Mouse (Mus musculus) B cell, adult 2 months (primary cell): ENCODE measurements around the gene Cops9.

Experiments
- DNase-seq, 2 experiments: peaks; one replicate each; pipeline ENCODE4 v3.0.0; 2022

The Cops9 gene

GRCm38 (mm10) chr1:92641514-92642272, at the start of gene Cops9:
Gene Cops9, minus strand, starts transcription at chr1:92641985.
- peak; percentile 87 to 88 for DNase-seq

- DNase-seq = no peak
Observed at GRCm38 (mm10) chr1:92691166-92691844, 49.5 kb upstream of the Cops9 start.

- DNase-seq = no peak
Observed at GRCm38 (mm10) chr1:92686994-92687393, 45.2 kb upstream of the Cops9 start.

GRCm38 (mm10) chr1:92683151-92683550, 41.4 kb upstream of the Cops9 start:
- DNase-seq = no peak

GRCm38 (mm10) chr1:92680668-92681603, 39.2 kb upstream of the Cops9 start:
- DNase-seq = no peak

GRCm38 (mm10) chr1:92678757-92679156, 37.0 kb upstream of the Cops9 start:
- no peak for DNase-seq

- DNase-seq = no peak
Observed at GRCm38 (mm10) chr1:92676676-92676975, 34.8 kb upstream of the Cops9 start.

GRCm38 (mm10) chr1:92675932-92676675, 34.3 kb upstream of the Cops9 start:
- no peak for DNase-seq

- no peak for DNase-seq
Observed at GRCm38 (mm10) chr1:92673258-92673782, 31.5 kb upstream of the Cops9 start.

- DNase-seq = no peak
Observed at GRCm38 (mm10) chr1:92671326-92671725, 29.5 kb upstream of the Cops9 start.

GRCm38 (mm10) chr1:92669430-92669829, 27.6 kb upstream of the Cops9 start:
- no peak for DNase-seq

GRCm38 (mm10) chr1:92667106-92667505, 25.3 kb upstream of the Cops9 start:
- DNase-seq = no peak

- DNase-seq = no peak
Observed at GRCm38 (mm10) chr1:92659392-92659791, 17.6 kb upstream of the Cops9 start.

GRCm38 (mm10) chr1:92657025-92657820, 15.4 kb upstream of the Cops9 start:
- no peak for DNase-seq

GRCm38 (mm10) chr1:92654676-92655075, 12.9 kb upstream of the Cops9 start:
- no peak for DNase-seq

- no peak for DNase-seq
Observed at GRCm38 (mm10) chr1:92653179-92653578, 11.4 kb upstream of the Cops9 start.

- no peak for DNase-seq
Observed at GRCm38 (mm10) chr1:92651467-92651866, 9.7 kb upstream of the Cops9 start.

- DNase-seq = peak; percentile 68 to 70
Observed at GRCm38 (mm10) chr1:92648673-92649072, 6.9 kb upstream of the Cops9 start, which contains the start of gene Otos. Gene Otos, minus strand, starts transcription at chr1:92648841.

- DNase-seq = peak; percentile 18 to 19
Observed at GRCm38 (mm10) chr1:92648197-92648596, 6.4 kb upstream of the Cops9 start.

- DNase-seq = peak; percentile 68 to 72
Observed at GRCm38 (mm10) chr1:92647752-92648151, 6.0 kb upstream of the Cops9 start.

GRCm38 (mm10) chr1:92647026-92647425, 5.2 kb upstream of the Cops9 start:
- no peak for DNase-seq
